Mouse (Mus musculus): ENCODE measurements at regions not wholly inside any gene's neighbourhood (a gene's known extent, or its start where the extent isn't known, plus 50 kb on each side); places are given as distances from the start of the nearest gene placed in this dataset.

- TF ChIP-seq POLR2A (IDR thresholded peaks at IDR 0.05; ENCODE audit: insufficient read depth, low read depth, low read length) (no peak), CTCF (IDR thresholded peaks at IDR 0.05; ENCODE audit: insufficient read depth, low read depth, low read length) (no peak)
Measured at GRCm38 (mm10) chr5:119415835-119416234, 254.6 kb upstream of the Tbx3 start.
